Mouse (Mus musculus): ENCODE data around the gene Pih1d1.

GRCm38 (mm10) chr7:45178550-45178949 lies 24.4 kb downstream of the Pih1d1 start:
- TF ChIP-seq POLR2A (IDR thresholded peaks at IDR 0.05; ENCODE audit: borderline replicate concordance, low read depth, low read length) (no peak), CTCF (IDR thresholded peaks at IDR 0.05; ENCODE audit: low read depth, low read length) (no peak)

All from bone marrow macrophage, adult 2 months (primary cell).